Mouse (Mus musculus) right cerebral cortex, postnatal 4 days (tissue): Measurements from ENCODE around the gene Cplx3.

Experiments used
- DNase-seq: peaks from one replicate; pipeline ENCODE4 v3.0.0-alpha.2; 2022

The Cplx3 gene

DNA sequence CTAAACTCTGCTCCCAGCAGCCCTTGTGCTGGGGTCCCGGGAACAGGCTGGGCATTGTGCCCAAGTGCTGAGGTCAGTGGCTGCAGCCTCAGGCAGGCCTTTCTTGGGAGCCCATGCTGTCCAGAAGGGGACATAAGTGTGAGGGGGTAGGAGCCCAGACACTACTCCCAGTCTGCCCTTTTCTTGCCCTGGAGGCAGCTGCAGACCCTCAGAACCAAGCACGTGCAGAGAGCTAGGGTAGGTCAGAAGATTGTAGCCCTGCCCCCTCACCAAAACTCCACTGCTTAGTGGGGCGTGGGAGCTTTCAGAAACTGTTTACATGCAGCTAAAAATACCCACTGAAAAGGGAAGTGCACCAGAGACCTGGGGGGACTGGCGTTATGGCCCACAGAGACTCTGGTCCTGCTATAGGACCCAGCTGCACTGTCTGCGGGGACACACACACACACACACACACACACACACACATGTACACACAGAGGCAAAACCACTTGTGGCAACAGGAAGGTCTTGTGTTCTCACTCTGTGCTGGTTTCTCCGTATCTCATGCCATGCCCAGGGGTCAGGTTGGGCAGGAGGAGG is 31.8 kb upstream of the Cplx3 start:
- no peak for DNase-seq

DNA sequence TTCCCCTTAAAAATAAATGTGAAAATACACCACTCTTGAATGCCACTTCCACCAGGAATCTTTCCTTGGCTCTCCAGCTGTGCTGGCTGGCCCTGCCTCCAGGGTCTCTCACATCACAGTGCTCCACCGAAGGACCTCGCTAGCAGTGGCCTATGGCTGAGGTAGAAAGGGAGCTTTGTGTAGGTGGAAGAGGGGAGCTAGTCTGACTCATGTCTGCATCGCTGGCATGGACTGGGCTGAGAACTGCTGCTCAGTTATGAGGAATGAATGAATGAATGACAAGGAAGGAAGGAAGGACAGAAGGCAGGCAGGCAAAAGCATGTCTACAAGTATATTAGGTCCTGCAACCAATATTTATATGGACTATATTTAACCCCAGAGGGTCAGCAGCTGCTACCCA is 31.2 kb upstream of the Cplx3 start:
- DNase-seq: no peak

- DNase-seq: no peak
Measured at GRCm38 (mm10) chr9:57633481-57634024, 27.5 kb upstream of the Cplx3 start.

GRCm38 (mm10) chr9:57629118-57629874 is 23.2 kb upstream of the Cplx3 start:
- peak; percentile 91 for DNase-seq

DNA sequence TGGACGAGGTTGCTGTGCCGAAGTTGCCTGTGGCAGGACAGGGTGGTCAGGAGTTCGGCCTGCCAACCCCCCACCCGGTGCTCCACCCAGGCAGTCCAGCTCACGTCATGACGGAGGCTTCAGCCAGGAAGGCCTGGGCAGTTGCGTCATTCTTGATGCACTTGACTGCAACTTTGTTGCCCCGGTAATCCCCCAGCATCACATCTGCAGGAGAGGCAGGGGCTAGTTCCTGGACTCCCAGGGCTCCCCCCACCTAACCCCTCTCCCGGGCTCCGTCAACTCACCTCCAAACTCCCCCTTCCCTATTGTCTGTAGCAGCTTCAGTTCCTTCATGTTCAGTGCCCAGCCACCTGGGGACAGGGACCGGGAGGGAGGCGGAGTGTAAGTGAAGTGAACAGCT is 22.6 kb upstream of the Cplx3 start:
- no peak for DNase-seq

DNA sequence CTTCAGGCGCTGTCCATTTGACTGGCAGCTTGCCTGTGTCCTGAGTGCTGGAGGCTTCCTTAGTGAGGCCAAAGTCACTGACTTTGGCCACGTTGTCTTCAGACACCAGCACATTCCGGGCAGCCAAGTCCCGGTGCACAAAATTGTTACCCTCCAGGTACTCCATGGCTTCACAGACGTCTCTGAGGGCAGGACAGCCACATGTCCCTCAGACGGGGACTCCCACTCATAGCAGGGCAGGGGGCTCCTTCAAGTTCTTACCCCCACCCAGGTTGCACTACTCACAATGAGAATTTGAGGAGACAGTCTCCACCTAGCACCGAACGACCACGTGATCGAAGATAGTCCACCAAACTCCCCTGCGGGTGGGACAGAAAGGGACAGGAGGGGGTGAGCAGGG is 21.8 kb upstream of the Cplx3 start:
- DNase-seq: no peak

DNA sequence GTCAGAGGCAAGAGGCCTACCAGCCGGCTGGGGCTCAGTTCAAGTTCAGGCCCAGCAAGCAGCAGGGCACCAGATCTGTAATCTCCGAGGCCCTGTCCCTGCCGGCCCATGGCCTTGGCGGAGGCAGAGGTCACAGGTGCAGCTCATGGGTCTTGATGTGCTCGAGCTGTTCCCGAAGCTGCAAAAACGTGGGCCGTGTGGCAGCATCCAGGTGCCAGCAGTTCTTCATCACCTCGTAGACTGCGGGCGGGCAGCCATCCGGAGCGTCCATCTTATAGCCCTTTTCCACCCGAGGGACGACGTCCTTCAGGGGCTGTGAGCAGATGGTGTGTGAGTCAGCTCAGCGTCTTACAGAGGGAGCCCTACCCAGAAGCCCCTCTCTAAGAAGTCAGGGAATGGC is 21.1 kb upstream of the Cplx3 start:
- DNase-seq: no peak

DNA sequence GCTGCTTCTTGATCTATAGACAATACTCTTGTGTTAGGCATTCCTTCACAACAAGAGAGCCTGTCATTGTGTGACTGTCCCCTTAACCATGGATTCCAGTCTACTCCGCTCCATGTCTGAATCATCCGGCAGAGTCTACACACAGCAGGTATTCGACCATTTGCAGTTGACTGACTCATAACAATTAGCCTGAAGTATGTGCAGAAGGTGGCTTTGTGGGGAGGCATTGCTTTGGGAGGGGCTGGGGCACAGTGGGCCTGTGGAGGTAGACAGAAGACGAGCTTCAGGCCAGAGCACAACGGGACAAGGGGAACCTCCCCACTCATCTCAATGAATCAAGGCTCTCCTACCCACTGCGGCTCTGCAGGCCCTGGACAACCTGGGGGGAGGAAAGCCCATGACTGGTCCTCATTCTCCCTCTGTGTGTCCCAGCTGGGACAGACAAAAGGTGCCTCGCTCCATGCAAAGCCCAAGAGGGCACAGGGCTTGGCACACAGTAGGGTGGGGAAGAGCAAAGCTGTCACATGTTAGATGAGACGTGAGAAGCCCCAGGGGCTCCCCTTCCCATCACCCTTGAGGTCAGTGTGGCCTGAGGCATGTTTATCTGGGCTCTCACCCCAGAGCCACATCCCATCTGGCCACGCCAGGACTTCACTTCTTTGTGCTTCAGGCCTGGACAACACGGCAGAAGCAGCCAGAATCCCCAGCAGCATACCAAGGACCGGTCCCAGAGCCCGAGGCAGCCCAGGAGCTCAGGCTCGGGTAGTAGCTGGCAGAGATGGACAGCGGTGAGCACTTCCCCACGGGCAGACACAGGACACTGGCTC is 19.8 kb upstream of the Cplx3 start:
- no peak for DNase-seq

GRCm38 (mm10) chr9:57624295-57624694 is 18.2 kb upstream of the Cplx3 start:
- no peak for DNase-seq

- no peak for DNase-seq
Measured at GRCm38 (mm10) chr9:57620674-57621073, 14.6 kb upstream of the Cplx3 start, which contains the start of gene Lman1l. TSS of gene Lman1l (minus strand) at chr9:57620774.

DNA sequence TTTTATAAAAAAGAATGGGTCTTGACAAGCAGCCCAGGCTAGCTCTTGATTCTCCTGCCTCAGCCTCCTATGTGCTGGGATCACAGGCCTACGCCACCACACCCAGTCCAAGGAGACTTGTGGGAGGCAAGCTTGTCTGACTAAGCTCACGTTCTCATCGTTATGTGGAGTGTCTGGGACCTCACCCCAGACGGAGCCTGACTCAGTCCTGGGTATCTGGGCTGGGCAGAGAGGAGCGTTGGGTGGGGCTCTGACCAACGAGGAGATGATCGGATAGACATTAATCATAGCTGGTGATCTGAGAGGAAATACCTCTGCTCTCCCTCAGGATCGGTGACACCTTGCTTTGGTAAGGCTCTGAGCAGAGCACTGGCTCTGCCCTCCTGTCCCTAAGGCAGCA is 12.8 kb upstream of the Cplx3 start:
- DNase-seq: no peak

GRCm38 (mm10) chr9:57617556-57618169 is 11.6 kb upstream of the Cplx3 start:
- no peak for DNase-seq

DNA sequence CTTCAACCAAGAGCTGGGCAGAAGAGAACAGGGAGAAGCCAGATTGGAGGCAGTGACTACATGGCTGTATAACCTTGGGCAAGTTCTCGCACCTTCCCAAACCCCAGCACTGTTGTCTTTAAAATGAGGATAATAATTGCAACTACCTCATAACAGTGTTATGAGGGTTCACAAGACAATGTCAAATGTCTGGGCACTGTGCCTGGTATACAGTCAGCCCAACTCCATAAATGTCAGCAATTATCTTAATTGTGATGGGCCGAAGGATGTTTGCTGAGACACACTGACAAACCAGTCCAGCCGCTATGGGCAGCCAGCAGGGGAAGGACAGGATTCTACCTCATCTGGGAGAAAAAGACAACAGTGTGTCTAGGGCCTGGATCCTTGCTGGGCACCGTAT is 8.7 kb upstream of the Cplx3 start:
- DNase-seq: no peak

GRCm38 (mm10) chr9:57613975-57614374 is 7.9 kb upstream of the Cplx3 start:
- no peak for DNase-seq

GRCm38 (mm10) chr9:57612587-57612986 is 6.5 kb upstream of the Cplx3 start:
- no peak for DNase-seq

- no peak for DNase-seq
Measured at GRCm38 (mm10) chr9:57610359-57610826, 4.3 kb upstream of the Cplx3 start.

DNA sequence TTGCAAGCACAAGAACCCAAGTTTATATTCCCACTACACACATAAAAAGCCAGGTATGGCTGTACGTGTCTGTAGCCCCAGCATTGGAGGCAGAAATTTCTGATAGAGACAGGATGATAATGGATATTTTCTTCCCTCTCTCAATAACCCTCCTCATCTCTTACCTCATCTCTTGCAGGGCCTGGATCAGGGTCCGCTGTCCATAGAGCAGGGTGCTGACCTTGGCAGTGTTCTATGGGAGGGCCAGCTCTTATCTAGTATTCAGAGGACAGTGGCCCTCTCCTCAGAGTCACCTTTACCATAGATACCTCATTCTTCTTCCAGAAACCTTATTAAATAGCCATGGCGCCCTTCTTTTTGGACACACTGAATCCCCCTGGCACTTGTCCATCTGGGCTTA is 3.7 kb upstream of the Cplx3 start:
- no peak for DNase-seq

DNA sequence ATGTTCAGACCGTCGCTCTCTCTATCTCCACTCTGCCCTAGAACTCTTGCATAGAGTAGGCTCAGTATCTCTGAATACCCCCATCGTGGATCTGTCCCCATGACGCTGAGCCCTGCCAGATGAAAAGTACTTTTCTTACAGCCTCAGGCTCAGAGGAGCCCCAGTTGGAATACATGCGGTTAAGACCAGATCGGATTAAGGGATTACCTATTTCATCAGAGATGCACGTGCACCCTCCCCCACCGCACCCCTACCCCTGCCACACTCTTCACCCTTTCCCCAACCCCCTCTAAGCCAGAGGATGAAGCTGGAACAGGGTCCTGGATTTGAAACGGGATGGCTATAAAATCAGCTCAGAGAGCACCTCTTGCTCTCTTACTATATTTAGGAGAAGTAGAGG is 578 bp downstream of the Cplx3 start:
- DNase-seq: no peak

- DNase-seq: no peak
Measured at GRCm38 (mm10) chr9:57604875-57605274, 1.2 kb downstream of the Cplx3 start.

DNA sequence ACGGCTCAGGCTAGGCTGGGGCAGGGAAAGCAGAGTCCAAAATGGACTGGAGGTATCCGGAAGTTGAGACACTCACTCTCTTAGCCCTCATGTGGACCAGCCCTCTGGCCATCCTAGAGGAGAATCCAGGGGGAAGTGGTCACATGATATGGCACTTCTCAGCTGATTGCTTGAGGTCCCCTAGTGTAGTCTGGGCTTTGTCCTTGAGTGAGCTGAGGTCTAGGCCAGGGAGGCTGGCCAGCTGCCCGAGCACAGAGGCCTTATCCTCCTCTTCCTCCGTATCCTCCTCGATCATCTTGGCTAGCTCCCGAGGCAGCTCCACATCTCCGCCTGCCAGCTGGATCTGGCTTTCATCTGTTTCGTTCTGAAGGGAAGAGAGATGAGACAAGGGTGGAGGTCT is 4.0 kb downstream of the Cplx3 start:
- no peak for DNase-seq

DNA sequence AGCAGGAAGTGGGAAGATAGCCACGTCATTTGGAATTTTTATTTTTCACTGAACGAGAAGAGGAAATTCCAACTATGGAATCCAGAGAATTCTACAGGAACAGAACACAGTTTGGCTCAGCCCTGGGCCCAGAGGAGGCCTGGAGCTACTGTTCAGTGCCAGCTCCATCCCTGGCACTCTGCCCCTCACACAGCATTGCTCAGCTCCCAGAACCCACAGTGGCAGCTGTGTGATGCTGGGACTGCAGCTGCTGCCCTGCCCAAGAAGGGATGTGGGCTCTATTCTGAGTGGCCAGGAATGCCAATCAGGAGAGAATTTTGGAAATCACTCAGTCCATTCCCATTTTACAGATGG is 4.8 kb downstream of the Cplx3 start:
- DNase-seq: peak; percentile 62

- no peak for DNase-seq
Measured at GRCm38 (mm10) chr9:57600620-57601352, 5.3 kb downstream of the Cplx3 start.
